Mouse (Mus musculus): ENCODE results near the gene Tirap.
"Not testable (repeated sequence)": the region's sequence is repeated elsewhere in the genome, so short reads cannot be mapped to it uniquely, and the experiment has no call there.

Gene Tirap

DNA sequence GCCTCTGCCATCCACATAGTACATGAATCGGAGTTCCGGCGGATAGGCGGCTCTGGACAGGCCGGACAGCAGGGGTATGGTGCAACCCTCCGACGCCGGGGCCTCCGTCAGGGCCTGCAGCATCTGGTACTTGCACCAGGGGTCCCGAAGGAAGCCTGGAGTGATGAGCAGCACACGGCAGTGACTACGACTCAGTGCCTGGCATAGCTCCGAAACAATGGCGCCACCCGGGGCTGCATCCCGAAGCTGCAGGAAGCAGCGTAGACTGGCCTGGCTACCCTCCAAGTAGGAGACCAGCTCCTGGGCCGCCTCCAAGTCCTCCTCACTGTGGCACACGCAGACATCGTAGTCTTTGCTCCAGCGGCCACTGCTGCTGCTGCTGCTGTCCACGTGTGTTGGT lies 11.4 kb downstream of the Tirap start:
- no peak for DNase-seq (ENCODE audit: low read depth, low spot score)

DNA sequence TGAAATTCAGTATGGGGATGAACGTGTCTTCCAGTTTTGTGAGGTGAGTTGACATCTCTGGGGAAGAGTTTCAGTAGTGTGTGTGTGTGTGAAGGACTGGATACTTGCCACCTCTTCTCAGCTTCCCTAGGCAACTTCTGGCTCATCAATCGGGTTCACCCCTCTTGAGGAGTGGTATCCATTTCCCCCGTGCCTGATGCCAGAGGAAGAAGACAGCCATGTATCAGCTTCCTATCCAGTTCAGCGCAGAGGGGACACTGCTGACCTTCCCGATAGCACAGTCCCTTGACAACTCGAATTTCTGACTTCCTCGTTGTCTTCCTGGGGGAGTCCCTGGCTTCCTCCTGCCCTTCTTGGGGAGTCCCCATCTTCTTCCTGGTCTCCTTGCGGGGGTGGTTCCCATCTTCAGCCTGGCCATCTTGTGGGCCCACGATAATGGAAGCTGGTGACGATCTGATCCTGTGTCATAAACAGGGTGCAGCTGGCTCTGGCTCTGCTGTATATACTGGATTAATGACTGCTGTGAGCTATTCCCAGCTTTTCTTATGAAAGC lies 12.7 kb downstream of the Tirap start:
- DNase-seq (ENCODE audit: low read depth, low spot score), result no peak

DNA sequence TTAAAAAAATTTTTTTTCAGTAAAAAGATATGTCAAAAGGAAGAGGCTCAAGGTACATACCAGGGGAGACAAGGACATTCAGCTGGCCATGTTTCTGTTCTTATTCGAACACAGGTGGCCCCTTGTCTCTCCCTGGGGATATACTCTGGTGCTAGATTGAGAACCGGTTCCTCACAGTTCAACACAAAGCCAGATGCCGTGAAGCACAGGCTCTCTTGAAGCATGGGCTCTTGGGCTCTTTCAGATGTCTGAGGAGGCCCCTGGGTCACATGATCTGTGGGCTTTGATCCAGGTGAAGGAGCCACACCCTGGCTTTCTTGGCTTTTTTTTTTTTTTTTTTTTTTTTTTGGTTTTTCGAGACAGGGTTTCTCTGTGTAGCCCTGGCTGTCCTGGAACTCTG lies 13.7 kb downstream of the Tirap start:
- no peak for DNase-seq (ENCODE audit: low read depth, low spot score)

DNA sequence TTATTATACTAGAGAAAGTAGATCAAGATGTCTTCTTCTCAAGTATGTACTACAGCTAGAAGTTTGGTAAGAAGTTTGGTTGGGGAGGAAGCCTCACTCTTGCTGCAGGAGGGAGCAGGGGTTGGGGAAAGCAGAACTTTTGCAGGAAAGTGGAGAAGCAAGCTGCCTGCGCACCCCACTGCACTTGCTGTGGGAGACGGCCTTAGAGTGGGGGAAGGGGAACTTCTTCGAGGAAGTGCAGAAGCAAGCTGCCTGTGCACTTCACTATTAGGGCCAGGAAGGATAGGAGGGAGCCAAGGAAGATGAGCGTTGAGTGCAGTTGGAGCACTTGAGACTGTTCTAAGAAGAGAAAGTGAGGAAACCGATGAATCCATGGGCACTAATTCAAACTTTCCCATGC lies 16.7 kb downstream of the Tirap start:
- no peak for DNase-seq (ENCODE audit: low read depth, low spot score)

DNA sequence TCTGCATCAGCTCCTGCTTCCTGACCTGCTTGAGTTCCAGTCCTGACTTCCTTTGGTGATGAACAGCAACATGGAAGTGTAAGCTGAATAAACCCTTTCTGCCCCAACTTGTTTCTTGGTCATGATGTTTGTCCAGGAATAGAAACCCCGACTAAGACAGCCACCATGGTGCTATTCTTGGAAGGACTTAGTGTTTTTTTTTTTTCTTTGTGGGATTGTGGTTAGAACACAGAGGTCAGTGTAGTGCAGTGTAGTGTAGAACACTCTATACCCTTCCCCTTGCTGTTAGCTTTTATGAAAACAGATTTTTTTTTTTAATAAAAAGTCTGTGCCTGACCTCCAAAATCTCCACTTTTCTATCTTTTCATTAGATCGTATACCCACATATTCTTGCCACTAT lies 17.3 kb downstream of the Tirap start:
- no peak for DNase-seq (ENCODE audit: low read depth, low spot score)

DNA sequence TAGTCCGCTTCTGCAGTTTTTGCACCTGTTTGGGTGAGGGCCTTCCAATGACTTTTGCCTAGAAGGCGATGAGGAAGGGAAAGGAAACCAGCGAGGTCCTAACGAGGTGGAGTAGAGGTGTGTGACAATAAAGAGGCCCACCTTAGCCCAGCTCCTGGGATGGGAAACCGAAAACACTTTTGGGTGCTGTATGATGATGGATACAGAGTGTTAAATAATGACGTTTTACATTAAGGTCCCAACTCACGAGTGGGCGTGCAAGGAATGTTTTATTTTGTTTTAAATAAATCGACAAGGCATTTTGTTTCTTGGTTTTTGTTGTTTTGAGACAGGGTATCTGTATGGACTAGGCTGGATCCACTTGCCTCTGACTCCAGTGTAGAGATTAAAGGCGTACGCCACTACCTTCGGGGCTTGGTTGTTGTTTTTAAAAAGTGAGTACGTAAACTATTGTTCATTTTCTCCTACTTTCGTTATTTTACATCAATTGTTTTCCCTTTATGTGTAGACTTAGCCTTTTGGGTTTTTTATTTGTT lies 23.9 kb downstream of the Tirap start:
- no peak for DNase-seq (ENCODE audit: low read depth, low spot score)

DNA sequence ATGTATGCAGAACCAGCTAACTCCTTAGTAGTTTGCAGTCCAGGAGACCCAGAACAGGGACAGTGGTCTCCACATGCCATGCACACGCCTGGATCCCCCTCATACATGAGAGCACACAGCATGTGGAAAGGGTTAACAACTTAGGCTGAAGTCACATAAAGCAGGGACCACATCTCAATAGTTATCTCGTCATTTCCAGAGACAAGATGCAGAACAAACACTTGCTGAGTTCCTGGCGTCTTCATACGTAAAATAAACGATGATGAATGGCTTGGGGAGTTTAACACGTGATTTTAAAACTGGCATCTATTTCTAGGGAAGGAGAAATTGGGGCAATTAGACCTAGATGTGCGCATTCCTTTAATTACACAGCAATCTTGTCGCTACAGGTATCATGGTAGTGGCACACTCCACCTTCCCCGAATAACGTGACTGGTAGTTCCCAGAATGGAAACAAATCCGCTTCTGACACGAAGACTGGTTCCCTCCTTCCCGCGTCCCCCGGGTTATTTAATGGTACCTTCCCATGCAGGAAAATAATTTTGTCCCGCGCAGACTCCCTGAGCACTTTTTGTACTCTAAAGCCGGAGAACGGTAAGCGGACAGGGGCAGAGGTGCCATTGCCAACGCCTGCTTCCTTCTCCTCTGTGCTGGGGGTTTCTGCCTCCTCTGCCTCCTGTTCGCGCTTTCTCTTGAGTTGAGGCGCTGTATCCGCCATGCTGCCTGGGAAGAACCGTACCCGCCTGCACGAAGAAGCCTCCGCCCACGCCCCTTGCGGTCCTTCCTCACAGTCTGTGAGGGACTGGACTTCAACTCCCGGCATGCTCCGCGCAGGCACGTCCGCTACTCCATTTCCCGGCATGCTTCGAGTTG lies 24.6 kb downstream of the Tirap start, which contains the start of gene Dcps:
Gene Dcps (minus strand): TSS at position 811 of the 873 bp plus-strand sequence.
- peak; percentile 92 for DNase-seq (ENCODE audit: low read depth, low spot score)

DNA sequence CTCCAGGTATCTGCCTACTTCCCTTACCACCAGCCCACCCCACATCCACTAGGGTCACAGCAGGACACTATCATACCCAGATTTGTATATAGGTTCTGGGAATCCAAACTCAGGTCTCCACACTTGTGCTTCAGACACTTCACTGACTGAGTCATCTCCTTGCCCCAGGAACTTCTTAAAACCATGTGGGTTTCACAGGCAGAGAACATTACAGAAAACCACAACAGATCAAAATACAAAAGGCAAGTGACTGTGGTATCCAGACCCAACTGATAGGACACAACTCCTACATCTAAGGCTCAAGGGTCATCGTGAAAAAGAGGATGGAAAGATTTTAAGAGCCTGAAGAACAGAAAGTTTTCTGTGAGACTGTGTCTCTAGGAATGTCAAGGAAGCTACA lies 26.8 kb downstream of the Tirap start:
- DNase-seq (ENCODE audit: low read depth, low spot score), result no peak

DNA sequence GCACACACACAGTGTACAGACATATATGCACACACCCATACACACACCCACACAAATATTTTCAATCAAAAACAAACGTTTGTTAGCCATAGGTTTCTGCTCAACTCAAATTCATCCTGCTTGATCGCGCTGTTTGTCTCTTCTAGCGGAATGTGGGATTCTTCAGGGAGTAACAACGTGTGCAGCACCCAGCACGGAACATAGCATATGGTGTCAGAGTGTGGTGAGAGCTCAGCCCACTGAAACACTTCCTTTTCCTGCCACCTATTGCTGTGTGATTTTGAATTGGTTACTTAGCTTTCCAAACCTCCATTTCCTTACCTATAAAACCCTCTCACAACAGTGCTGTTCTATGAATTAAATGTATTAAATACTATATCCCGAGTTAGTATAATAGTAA lies 30.0 kb downstream of the Tirap start:
- DNase-seq (ENCODE audit: low read depth, low spot score), result no peak

DNA sequence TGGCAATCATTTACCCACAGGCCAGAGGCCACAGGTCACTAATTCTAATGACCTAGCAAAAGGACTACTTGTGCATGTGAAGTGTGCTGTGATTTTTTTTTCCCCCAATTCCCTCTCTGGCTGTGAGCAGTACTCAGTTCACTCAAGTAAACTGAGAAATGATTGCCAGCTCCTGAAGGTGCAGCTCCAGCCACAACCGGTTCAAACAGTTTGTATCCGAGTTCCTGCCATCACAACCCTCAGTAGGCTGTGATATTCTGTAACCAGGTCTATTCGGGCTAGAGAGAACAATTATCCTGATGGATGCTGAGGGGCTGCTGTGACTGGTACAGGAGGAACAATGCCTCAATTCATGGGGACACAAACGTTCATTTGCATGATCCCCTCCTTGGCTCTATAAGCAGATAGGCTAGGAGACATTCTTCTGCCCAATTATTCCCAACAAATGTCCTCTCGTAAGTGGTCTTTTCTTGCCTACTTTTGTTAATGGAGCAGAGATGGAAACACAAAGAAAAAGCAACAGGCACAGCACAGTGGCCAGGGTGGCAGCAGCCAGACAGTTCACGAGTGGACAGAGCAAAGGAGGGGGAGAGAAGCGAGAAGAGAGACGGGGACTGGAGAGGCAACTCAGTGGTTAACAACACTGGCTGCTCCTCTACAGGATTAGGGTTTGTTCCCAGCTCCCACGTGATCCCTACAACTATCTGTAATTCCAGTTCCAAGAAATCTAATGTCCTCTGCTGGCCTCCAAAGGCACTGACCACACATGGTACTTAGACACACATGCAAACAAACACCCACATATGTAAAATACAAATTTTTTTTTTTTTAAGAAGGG lies 33.1 kb downstream of the Tirap start:
- DNase-seq (ENCODE audit: low read depth, low spot score), result no peak

DNA sequence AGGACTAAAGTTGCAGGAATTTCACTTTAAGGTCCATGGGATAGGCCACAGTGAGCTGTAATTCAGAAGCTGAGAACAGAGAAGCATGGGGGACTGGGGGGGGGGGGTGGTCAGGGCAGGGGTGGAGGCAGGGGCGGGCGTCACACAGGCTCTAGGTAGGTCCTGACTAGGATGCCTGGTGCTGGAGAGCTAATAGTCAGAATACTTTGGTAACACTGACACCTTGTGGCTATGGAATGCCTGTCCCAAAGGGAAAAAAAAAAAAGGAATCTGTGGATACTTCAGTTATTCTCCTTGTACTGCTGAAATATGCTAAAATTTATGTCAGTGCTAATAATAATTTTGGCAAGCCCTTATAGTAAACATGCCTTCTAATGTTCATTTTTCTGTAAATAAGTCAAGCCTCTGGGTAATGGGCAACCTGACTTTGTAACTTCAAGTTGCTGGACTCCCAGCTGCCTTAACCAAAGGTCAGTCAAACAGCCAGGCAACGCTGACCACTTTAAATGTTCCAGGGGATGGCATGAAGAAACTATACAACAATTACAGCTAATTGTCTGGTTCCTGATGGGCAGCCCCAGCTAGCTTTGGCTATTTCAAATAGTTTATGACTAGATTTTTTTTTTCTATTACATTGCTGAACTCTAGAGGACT lies 33.8 kb downstream of the Tirap start:
- DNase-seq (ENCODE audit: low read depth, low spot score), result no peak

DNA sequence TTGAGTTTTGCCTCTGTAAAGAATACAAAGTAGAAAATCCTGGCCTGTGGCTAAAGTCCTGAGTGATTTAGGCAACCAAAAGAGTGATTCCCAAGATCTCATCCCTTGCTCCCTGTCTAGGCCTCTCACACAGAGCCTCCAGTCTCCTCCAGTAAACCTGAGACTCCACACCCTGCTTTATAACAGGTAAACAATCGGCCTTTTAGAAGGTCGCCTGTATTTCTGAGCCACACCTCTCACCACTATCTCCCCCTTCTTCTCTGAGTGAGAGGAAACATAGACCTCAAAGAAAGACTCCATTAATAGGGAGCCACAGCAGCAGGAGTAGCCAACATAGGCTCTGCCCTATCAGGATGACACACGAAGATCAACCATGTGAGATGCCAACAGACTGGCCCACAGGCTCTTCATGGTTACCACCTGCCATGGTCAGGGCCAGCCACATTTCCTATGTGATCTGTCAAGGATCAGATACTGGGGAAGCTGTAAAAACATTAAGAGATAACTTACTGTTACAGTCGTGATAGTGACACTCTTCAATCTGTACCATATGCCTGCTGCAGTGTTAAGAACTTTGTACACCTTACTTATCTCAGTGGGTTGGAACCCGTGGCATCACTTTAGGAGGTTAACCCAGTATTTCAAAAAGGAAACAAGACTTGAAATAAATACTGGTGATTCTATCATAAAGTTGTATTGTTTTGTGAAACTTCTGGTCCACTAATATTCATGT lies 35.8 kb downstream of the Tirap start:
- DNase-seq (ENCODE audit: low read depth, low spot score), result no peak

DNA sequence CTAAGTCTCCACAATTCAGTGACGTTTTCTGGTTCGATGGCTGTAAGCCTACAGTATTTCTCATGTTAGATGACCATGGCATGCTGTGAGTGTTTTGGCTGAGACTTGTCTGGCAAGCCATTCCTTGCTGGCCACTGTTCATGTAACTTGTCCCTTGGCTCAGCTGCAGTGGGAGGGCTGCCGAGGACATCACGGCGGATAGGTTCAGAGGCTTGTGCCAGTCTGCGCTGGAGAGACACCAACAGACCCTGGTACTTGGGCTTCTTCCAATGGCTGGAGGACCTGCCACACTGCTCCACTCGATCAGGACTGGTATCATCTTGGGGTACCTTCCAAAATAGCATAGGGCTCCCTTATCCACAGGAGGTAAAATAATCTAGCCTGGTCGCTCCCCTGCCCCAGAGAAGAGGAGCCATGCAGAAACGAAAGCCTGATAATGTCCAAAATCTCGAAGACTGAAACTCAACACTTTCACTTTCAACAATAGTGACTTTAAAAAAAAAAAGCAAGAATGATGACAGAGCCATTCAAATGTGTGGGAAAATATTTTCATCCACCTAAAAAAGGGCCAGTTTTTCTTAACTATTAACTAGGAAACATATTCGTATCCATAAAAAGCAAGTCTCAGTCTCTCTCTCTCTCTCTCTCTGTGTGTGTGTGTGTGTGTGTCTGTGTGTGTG lies 36.9 kb downstream of the Tirap start:
- DNase-seq (ENCODE audit: low read depth, low spot score), result no peak

DNA sequence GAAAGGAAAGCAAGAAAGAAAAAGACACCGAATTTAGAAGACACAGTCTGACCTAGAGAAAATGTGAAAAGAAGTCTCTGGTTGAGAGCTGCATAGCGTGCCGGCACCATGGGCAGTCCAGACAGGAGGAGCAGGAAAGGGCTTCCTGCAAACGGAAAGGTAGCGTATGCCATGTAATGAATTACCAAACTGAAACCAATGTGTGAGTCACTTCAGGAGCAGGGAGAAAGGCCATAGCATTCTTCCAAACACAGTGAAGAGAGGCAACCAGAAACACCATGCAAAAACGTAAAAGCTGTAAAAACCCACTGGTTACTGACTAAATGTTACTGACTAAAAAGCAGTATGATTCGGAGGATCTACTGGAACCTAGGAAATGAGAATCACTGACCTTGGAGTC lies 38.4 kb downstream of the Tirap start:
- DNase-seq (ENCODE audit: low read depth, low spot score), result no peak

DNA sequence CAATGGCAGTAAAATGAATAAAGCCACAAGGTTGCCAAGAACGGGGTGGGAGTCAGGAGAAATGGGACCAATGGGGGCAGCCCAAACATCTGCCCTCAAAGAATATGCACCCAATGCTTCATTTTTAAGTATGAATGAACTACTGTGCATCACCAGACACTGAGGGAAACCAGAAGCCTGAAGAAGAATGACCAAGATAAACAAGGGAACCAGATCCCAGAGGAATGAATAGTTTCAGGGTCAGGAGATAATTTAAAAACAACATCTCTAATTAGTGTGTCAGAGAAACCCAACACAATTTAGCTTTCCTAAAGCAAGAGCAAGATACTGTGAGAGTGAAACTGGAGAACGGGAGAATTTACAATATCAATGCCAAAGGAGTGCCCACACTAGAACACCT lies 39.4 kb downstream of the Tirap start:
- DNase-seq (ENCODE audit: low read depth, low spot score), result no peak

DNA sequence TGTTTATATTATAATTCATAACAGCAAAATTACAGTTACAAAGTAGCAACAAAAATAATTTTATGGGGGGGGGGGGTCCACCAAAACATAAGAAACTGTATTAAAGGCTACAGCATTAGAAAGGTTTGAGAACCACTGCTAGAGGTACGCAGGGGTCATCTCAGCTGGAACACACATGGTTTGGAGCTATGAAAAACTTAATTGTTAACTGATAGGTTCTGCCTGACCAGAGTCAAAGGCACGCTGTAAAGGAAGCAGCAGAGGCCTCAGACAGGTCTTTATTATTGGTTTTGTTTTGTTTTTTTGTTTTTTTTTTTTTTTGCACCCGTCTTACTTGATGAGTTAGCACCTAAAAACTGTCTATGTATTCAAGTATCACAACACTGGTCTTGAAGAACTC lies 41.6 kb downstream of the Tirap start:
- DNase-seq (ENCODE audit: low read depth, low spot score), result no peak

DNA sequence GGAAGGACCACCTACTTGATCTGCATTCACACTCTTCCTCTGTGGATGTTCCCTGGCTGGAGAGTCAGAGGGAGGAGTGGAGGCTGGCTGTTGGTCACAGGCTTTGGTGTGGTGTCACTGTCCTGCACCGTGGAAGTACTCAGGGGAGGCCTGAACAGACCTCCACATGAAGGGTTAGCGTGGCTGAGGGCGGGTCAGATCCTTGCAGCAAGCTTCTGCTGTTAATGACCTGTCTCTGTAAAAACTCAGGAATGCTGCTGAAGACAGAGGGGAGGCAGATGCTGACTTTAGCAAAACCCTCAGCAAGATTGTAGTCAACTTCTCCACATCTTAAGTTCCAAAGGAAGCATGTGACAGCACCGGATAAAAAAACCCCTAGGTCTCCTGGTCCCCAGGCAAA lies 43.2 kb downstream of the Tirap start:
- no peak for DNase-seq (ENCODE audit: low read depth, low spot score)

DNA sequence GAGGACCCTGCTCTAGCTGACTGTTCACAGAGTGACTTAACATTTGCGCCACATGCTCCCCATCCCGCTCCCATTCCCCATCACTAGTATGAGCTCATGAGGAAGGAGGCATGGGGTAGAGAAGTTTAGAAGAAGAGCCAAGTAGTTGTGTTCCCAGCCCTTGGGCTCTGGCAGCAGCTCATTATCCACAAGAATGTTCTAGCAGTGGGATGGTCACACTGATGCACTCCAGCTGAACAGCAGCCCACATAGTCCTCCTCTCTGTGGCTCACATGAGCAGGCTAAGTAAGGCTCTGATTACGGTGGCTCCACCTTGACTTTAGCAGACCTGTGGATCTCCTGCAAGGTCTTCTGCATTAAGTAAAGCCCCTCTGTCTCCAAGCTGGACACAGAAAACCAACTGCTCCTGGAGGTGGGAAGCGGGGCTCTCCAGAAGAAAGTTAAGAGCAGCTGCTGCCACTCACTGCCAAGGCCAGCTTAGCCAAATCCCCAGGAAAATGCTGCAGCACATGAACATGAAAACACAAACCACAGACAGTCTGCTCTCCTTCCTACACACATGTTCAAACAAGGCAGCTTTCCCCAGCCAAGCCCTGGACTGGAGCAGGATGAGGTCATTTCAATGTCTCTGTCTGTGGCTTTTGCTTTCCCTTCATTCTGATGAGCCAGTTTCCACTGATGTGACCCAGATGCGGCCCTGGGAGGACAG lies 43.9 kb downstream of the Tirap start:
- DNase-seq (ENCODE audit: low read depth, low spot score), result no peak

DNA sequence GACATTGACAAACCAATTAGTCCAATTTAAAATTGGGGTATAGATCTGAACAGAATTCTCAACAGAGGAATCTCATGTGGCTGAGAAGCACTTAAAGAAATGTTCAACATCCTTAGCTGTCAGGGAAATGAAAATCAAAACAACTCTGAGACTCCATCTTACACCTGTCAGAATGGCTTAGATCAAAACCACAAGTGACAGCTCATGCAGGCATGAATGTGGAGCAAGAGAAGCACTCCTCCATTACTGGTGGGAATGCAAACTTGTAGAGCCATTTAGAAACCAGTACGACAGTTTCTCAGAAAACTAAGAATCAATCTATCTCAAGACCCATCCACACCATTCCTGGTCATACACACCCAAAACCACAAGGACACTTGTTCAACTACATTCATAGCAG lies 47.2 kb downstream of the Tirap start:
- DNase-seq (ENCODE audit: low read depth, low spot score), result no peak

DNA sequence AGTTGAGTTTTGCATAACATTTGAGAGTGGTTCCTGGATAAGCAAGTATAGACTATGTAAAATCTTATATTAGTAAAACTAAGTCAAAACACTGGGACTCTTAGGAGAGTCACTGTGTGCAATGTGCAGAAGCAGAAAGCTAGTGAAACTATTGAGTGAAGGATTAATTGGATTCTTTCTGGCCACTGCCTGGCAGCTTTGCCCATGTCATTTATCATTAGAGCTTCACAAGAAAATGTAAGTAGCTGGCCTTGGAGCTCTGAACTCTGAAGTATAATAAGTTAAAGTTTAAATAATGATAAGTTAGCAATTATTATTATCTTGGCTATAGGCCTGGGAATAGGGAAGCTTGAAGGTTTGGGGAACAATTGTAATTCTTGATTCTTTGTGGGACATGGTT lies 51.3 kb downstream of the Tirap start:
- not testable (repeated sequence) for DNase-seq (ENCODE audit: low read depth, low spot score)
